Mouse (Mus musculus) heart, embryonic 13.5 days (tissue): Measurements from ENCODE around the gene Ifna12. TPM values are rescaled to one million over a fixed set of nuclear protein-coding genes. Genes with fewer than 3 reads are reported as not detected.
"Not testable (repeated sequence)": the region's sequence is repeated elsewhere in the genome, so short reads cannot be mapped to it uniquely, and the experiment has no call there.

Source experiments
- ATAC-seq: fragments of 200-750 bp; cut with Nextera tagmentation; 2 replicates; pipeline ENCODE4 v1.8.0; 2017; ENCODE audit warnings: moderate TSS enrichment; ENCODE audit not compliant: insufficient number of reproducible peaks, low FRiP score, low TSS enrichment; ENCODE audit errors: extremely low read depth
- H3K27ac ChIP-seq: fragments of 300-500 bp; sonication (generic); replicated peaks from 2 replicates; pipeline ENCODE4 v1.5.1; 2015; ENCODE audit warnings: moderate library complexity, mild to moderate bottlenecking, inconsistent platforms
- H3K27me3 ChIP-seq: fragments of 300-500 bp; sonication (generic); replicated peaks from 2 replicates; pipeline ENCODE4 v1.6.1; 2015; ENCODE audit warnings: mild to moderate bottlenecking, inconsistent platforms
- H3K36me3 ChIP-seq: fragments of 300-500 bp; sonication (generic); 2 replicates; pipeline ENCODE4 v1.6.1; 2015; ENCODE audit warnings: mild to moderate bottlenecking, inconsistent platforms
- H3K4me1 ChIP-seq: fragments of 300-500 bp; sonication (generic); 2 replicates; pipeline ENCODE4 v1.6.1; 2015; ENCODE audit warnings: inconsistent platforms
- H3K4me2 ChIP-seq: fragments of 300-500 bp; sonication (generic); 2 replicates; pipeline ENCODE4 v1.6.1; 2015; ENCODE audit warnings: inconsistent platforms, mild to moderate bottlenecking, moderate library complexity
- H3K4me3 ChIP-seq: fragments of 300-500 bp; sonication (generic); 2 replicates; pipeline ENCODE4 v1.5.1; 2015; ENCODE audit warnings: moderate library complexity, mild to moderate bottlenecking, inconsistent platforms
- H3K9ac ChIP-seq: fragments of 300-500 bp; sonication (generic); 2 replicates; pipeline ENCODE4 v1.6.1; 2015; ENCODE audit warnings: inconsistent platforms, mild to moderate bottlenecking, moderate library complexity
- H3K9me3 ChIP-seq: fragments of 300-500 bp; sonication (generic); 2 replicates; pipeline ENCODE4 v1.6.1; 2016; ENCODE audit warnings: inconsistent platforms
- WGBS: fragments of 180-500 bp; shearing (Covaris S2); methylation state at CpG from one replicate; pipeline ENCODE4 v1.1.7; 2015; ENCODE audit warnings: mixed read lengths; 5-methylcytosine and 5-hydroxymethylcytosine counted together
- polyA plus RNA-seq: library from polyadenylated mRNA; unstranded; fragments of >200 nt; fragmentation: Nextera tagmentation; extraction: Ambion mirVana; gene quantifications from 2 replicates; pipeline ENCODE4 v1.2.1, GENCODE M21; 2015

Gene Ifna12
- not detected in 2 replicates for polyA plus RNA-seq

- H3K4me3 ChIP-seq, result no peak within 1 kb of the TSS
- H3K27ac ChIP-seq, result no peak within 1 kb of the TSS
- H3K36me3 ChIP-seq, result no peaks in the 10 kb centered on the region
- H3K9ac ChIP-seq, result no peak within 1 kb of the TSS
- H3K27me3 ChIP-seq, result no peaks in the 10 kb centered on the region
- no peak for ATAC-seq
- no peak within 1 kb of the TSS for H3K4me2 ChIP-seq
- no peaks in the 10 kb centered on the region for H3K9me3 ChIP-seq
- no peaks in the 10 kb centered on the region for H3K4me1 ChIP-seq
Measured at GRCm38 (mm10) chr4:88603276-88603675, at the start of gene Ifna12. Gene Ifna12, minus strand, starts transcription at chr4:88603376.

GRCm38 (mm10) chr4:88644359-88644758, 41.2 kb upstream of the Ifna12 start, which contains the start of gene Ifna13:
Gene Ifna13, minus strand, starts transcription at chr4:88644459.
- Histone ChIP-seq H3K4me1 (no peaks in the 10 kb centered on the region), H3K36me3 (no peaks in the 10 kb centered on the region), H3K4me3 (no peak within 1 kb of the TSS), H3K27me3 (no peaks in the 10 kb centered on the region), H3K9ac (no peak within 1 kb of the TSS), H3K4me2 (no peak within 1 kb of the TSS), H3K9me3 (no peaks in the 10 kb centered on the region), H3K27ac (no peak within 1 kb of the TSS)
- WGBS, result 57% methylated on average over 2 of the region's 2 CpGs
- no peak for ATAC-seq

GRCm38 (mm10) chr4:88642526-88642925, 39.4 kb upstream of the Ifna12 start:
- no peak for ATAC-seq
- Histone ChIP-seq H3K4me2 (no peak overlapping the region), H3K4me3 (no peak overlapping the region), H3K27me3 (no peaks in the 10 kb centered on the region), H3K36me3 (no peaks in the 10 kb centered on the region), H3K4me1 (no peaks in the 10 kb centered on the region), H3K27ac (no peak overlapping the region), H3K9ac (no peak overlapping the region), H3K9me3 (no peaks in the 10 kb centered on the region)
- WGBS, result 41% methylated on average over 2 of the region's 2 CpGs

GRCm38 (mm10) chr4:88641077-88641831, 38.1 kb upstream of the Ifna12 start:
- Histone ChIP-seq H3K9me3 (no peaks in the 10 kb centered on the region), H3K9ac (peak overlapping the region; percentile 77; the same call in 1 of the 2 replicates)
- 16% methylated on average over 11 of the region's 11 CpGs for WGBS

GRCm38 (mm10) chr4:88640704-88641076, 37.5 kb upstream of the Ifna12 start:
- Histone ChIP-seq H3K9ac (peak overlapping the region; percentile 77), H3K4me1 (no peaks in the 10 kb centered on the region), H3K27me3 (no peaks in the 10 kb centered on the region), H3K9me3 (no peaks in the 10 kb centered on the region), H3K4me2 (peak overlapping the region; percentile 69), H3K4me3 (peak overlapping the region; percentile 60), H3K27ac (no peak overlapping the region), H3K36me3 (no peaks in the 10 kb centered on the region)
- 54% methylated on average over 8 of the region's 8 CpGs for WGBS
- ATAC-seq, result no peak

More at GRCm38 (mm10) chr4:88641077-88641831, 38.1 kb upstream of the Ifna12 start:
- no peaks in the 10 kb centered on the region for H3K27me3 ChIP-seq
- no peaks in the 10 kb centered on the region for H3K36me3 ChIP-seq
- peak overlapping the region; percentile 69 for H3K4me2 ChIP-seq
- ATAC-seq, result peak; percentile 73
- no peak overlapping the region for H3K27ac ChIP-seq
- peak overlapping the region; percentile 60 for H3K4me3 ChIP-seq
- H3K4me1 ChIP-seq, result no peaks in the 10 kb centered on the region

DNA sequence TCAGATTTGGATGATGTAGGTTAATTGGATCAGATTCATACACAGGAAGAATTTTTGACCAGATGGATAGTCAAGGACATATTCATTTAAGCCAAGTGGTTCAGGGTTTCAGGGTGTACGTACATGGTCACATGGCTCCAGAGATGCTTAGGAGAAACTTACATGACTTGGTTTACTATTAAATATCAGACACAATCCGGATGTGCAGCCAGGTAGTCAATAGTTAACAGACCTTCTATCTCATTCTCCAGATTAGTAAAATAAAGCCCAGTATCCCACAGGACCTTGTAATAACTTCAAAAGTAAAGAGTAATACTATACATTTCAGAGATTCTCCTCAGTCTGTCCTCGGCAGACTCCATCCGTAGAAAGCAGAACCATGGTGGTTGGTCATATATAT, 31.1 kb upstream of the Ifna12 start, which contains the start of gene C87499:
C87499 (minus strand) TSS at position 101 of the 400 bp plus-strand sequence.
- Histone ChIP-seq H3K9me3 (no peaks in the 10 kb centered on the region), H3K4me3 (no peak within 1 kb of the TSS), H3K9ac (no peak within 1 kb of the TSS), H3K27ac (no peak within 1 kb of the TSS), H3K36me3 (no peaks in the 10 kb centered on the region), H3K27me3 (no peaks in the 10 kb centered on the region), H3K4me2 (no peak within 1 kb of the TSS), H3K4me1 (no peaks in the 10 kb centered on the region)
- WGBS, result 78% methylated on average over 4 of the region's 4 CpGs
- no peak for ATAC-seq

DNA sequence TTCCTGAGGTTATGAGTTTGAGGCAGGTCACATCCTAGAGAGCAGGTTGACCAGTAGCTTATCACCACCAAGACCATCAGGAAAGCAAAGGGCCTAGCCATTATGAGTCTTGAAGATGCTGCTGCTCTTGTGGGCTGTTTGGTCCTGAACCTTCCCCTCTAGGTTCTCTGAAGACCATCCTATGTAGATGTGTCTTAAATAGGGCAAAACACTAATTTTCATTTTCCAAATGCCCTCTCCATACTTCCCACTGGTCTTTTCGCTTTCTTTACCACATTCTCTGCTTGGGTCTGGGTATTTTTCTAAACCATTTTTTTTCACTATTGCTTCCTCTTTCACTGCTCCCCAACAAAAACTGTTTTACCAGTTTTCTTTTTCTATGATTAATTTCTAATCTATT, 10.9 kb downstream of the Ifna12 start, which contains the start of gene Ifna9:
Ifna9 (minus strand) TSS at position 101 of the 400 bp plus-strand sequence.
- Histone ChIP-seq H3K4me3 (no peak within 1 kb of the TSS), H3K36me3 (no peaks in the 10 kb centered on the region), H3K9ac (no peak within 1 kb of the TSS), H3K27ac (no peak within 1 kb of the TSS), H3K4me2 (no peak within 1 kb of the TSS), H3K4me1 (no peaks in the 10 kb centered on the region), H3K27me3 (no peaks in the 10 kb centered on the region), H3K9me3 (no peaks in the 10 kb centered on the region)
- ATAC-seq, result no peak
- WGBS, result 64% methylated on average over 1 of the region's 1 CpGs

- H3K36me3 ChIP-seq, result no peaks in the 10 kb centered on the region
- no peak for ATAC-seq
- H3K4me1 ChIP-seq, result no peaks in the 10 kb centered on the region
- H3K9me3 ChIP-seq, result no peaks in the 10 kb centered on the region
- H3K9ac ChIP-seq, result no peak within 1 kb of the TSS
- no peaks in the 10 kb centered on the region for H3K27me3 ChIP-seq
- no peak within 1 kb of the TSS for H3K27ac ChIP-seq
- H3K4me3 ChIP-seq, result no peak within 1 kb of the TSS
- 67% methylated on average over 1 of the region's 1 CpGs for WGBS
- no peak within 1 kb of the TSS for H3K4me2 ChIP-seq
Measured at GRCm38 (mm10) chr4:88571698-88572097, 31.5 kb downstream of the Ifna12 start, which contains the start of gene Ifna14. Gene Ifna14, minus strand, starts transcription at chr4:88571798.

DNA sequence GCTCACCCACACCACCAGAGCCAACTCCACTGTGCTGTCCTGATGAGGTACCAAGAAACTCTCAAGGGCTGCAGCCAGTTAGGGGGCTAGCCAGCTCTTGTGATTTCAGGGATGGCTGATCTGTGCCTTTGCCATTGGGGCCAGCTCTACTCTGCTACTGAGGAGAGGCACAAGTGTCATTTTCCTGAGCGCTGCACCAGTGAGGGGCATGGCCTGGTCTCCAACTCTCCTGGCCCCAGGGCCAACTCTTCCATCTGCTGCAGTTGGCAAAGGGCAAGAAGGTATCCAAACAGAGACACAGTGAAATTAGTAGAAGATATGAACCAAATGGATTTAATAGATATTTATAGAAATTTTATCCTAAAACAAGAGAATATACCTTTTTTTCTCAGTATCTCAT, 41.4 kb downstream of the Ifna12 start:
- Histone ChIP-seq H3K27me3 (no peaks in the 10 kb centered on the region), H3K9ac (no peak overlapping the region), H3K4me1 (no peaks in the 10 kb centered on the region), H3K4me2 (no peak overlapping the region), H3K4me3 (no peak overlapping the region), H3K36me3 (no peaks in the 10 kb centered on the region), H3K9me3 (no peaks in the 10 kb centered on the region), H3K27ac (no peak overlapping the region)
- ATAC-seq, result no peak
- 88% methylated on average over 1 of the region's 1 CpGs for WGBS

DNA sequence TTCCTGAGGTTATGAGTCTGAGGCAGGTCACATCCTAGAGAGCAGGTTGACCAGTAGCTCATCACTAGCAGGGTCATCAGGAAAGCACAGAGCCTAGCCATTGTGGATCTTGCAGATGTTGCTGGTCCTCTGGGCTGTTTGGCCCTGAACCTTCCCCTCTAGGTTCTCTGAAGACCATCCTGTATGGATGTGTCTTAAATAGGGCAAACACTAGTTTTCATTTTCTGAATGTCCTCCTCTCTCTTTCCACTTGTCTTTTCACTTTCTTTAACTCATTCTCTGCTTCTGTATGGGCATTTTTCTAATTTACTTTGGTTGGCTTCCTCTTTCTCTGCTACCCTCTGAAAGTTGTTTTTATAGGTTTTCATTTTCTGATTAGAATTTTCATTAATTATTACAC, 45.0 kb downstream of the Ifna12 start, which contains the start of gene Ifna15:
Ifna15 (minus strand) TSS at position 101 of the 400 bp plus-strand sequence.
- H3K4me3 ChIP-seq, H3K4me2 ChIP-seq, H3K4me1 ChIP-seq, H3K9ac ChIP-seq, ATAC-seq, H3K27me3 ChIP-seq, H3K9me3 ChIP-seq, H3K27ac ChIP-seq, H3K36me3 ChIP-seq: not testable (repeated sequence)
